Mouse (Mus musculus) heart, embryonic 13.5 days (tissue): Measurements from ENCODE around the gene Apobr. TPM values are rescaled to one million over a fixed set of nuclear protein-coding genes. Genes with fewer than 3 reads are reported as not detected.

ENCODE experiments used
- ATAC-seq: fragments of 200-750 bp; cut with Nextera tagmentation; 2 replicates; pipeline ENCODE4 v1.8.0; 2017; ENCODE audit warnings: moderate TSS enrichment; ENCODE audit not compliant: insufficient number of reproducible peaks, low FRiP score, low TSS enrichment; ENCODE audit errors: extremely low read depth
- H3K27ac ChIP-seq: fragments of 300-500 bp; sonication (generic); replicated peaks from 2 replicates; pipeline ENCODE4 v1.5.1; 2015; ENCODE audit warnings: moderate library complexity, mild to moderate bottlenecking, inconsistent platforms
- H3K27me3 ChIP-seq: fragments of 300-500 bp; sonication (generic); replicated peaks from 2 replicates; pipeline ENCODE4 v1.6.1; 2015; ENCODE audit warnings: mild to moderate bottlenecking, inconsistent platforms
- H3K36me3 ChIP-seq: fragments of 300-500 bp; sonication (generic); 2 replicates; pipeline ENCODE4 v1.6.1; 2015; ENCODE audit warnings: mild to moderate bottlenecking, inconsistent platforms
- H3K4me1 ChIP-seq: fragments of 300-500 bp; sonication (generic); 2 replicates; pipeline ENCODE4 v1.6.1; 2015; ENCODE audit warnings: inconsistent platforms
- H3K4me2 ChIP-seq: fragments of 300-500 bp; sonication (generic); 2 replicates; pipeline ENCODE4 v1.6.1; 2015; ENCODE audit warnings: inconsistent platforms, mild to moderate bottlenecking, moderate library complexity
- H3K4me3 ChIP-seq: fragments of 300-500 bp; sonication (generic); 2 replicates; pipeline ENCODE4 v1.5.1; 2015; ENCODE audit warnings: moderate library complexity, mild to moderate bottlenecking, inconsistent platforms
- H3K9ac ChIP-seq: fragments of 300-500 bp; sonication (generic); 2 replicates; pipeline ENCODE4 v1.6.1; 2015; ENCODE audit warnings: inconsistent platforms, mild to moderate bottlenecking, moderate library complexity
- H3K9me3 ChIP-seq: fragments of 300-500 bp; sonication (generic); 2 replicates; pipeline ENCODE4 v1.6.1; 2016; ENCODE audit warnings: inconsistent platforms
- WGBS: fragments of 180-500 bp; shearing (Covaris S2); methylation state at CpG from one replicate; pipeline ENCODE4 v1.1.7; 2015; ENCODE audit warnings: mixed read lengths; 5-methylcytosine and 5-hydroxymethylcytosine counted together
- polyA plus RNA-seq: library from polyadenylated mRNA; unstranded; fragments of >200 nt; fragmentation: Nextera tagmentation; extraction: Ambion mirVana; gene quantifications from 2 replicates; pipeline ENCODE4 v1.2.1, GENCODE M21; 2015

The Apobr gene
- polyA plus RNA-seq, 1 experiment from 2014 or later, result 0.33 TPM

DNA sequence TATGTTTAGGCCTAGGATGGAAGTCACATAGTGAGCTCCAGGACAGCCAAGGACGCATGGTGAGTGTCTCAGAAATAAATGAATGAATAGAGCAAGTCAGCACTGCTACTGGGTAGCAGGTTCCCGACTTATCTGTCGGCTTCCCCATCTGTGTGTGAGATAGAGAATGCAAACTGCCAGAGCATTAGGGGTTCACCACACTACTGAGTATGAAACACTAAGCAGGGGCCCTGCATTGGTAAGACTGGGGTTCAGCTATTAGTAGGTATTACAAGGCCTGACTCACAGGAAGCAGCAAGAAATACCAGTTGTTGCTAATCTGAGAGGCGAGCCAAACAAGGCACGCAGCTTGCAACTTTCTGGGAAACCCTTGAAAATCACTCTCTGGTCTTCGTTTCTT is 14.2 kb downstream of the Apobr start:
- no peak overlapping the region for H3K4me2 ChIP-seq
- WGBS, result 59% methylated on average over 6 of the region's 6 CpGs
- H3K9ac ChIP-seq, result no peak overlapping the region
- H3K9me3 ChIP-seq, result no peaks in the 10 kb centered on the region
- no peaks in the 10 kb centered on the region for H3K36me3 ChIP-seq
- H3K27me3 ChIP-seq, result peaks cover 22% of the 10 kb centered on the region; the same call in 1 of the 2 replicates
- H3K4me1 ChIP-seq, result no peaks in the 10 kb centered on the region
- H3K4me3 ChIP-seq, result no peak overlapping the region
- H3K27ac ChIP-seq, result no peak overlapping the region
- ATAC-seq, result no peak

- Histone ChIP-seq H3K9ac (no peak overlapping the region), H3K36me3 (no peaks in the 10 kb centered on the region), H3K4me3 (no peak overlapping the region), H3K4me2 (no peak overlapping the region), H3K27ac (no peak overlapping the region), H3K4me1 (no peaks in the 10 kb centered on the region), H3K27me3 (no peaks in the 10 kb centered on the region), H3K9me3 (no peaks in the 10 kb centered on the region)
- ATAC-seq, result no peak
- WGBS, result 49% methylated on average over 4 of the region's 5 CpGs
Measured at GRCm38 (mm10) chr7:126601896-126602295, 17.2 kb downstream of the Apobr start.

- Histone ChIP-seq H3K4me1 (no peaks in the 10 kb centered on the region), H3K4me3 (no peak overlapping the region), H3K27ac (no peak overlapping the region), H3K27me3 (no peaks in the 10 kb centered on the region), H3K4me2 (no peak overlapping the region), H3K36me3 (no peaks in the 10 kb centered on the region), H3K9ac (no peak overlapping the region), H3K9me3 (no peaks in the 10 kb centered on the region)
- 69% methylated on average over 3 of the region's 3 CpGs for WGBS
- ATAC-seq, result no peak
Measured at GRCm38 (mm10) chr7:126602650-126603049, 17.9 kb downstream of the Apobr start.

- Histone ChIP-seq H3K27ac (no peak overlapping the region), H3K9ac (no peak overlapping the region), H3K9me3 (no peaks in the 10 kb centered on the region), H3K36me3 (no peaks in the 10 kb centered on the region), H3K4me1 (no peaks in the 10 kb centered on the region), H3K4me3 (no peak overlapping the region), H3K4me2 (no peak overlapping the region), H3K27me3 (no peaks in the 10 kb centered on the region)
- 75% methylated on average over 5 of the region's 5 CpGs for WGBS
- ATAC-seq, result no peak
Measured at GRCm38 (mm10) chr7:126606611-126607010, 21.9 kb downstream of the Apobr start.

DNA sequence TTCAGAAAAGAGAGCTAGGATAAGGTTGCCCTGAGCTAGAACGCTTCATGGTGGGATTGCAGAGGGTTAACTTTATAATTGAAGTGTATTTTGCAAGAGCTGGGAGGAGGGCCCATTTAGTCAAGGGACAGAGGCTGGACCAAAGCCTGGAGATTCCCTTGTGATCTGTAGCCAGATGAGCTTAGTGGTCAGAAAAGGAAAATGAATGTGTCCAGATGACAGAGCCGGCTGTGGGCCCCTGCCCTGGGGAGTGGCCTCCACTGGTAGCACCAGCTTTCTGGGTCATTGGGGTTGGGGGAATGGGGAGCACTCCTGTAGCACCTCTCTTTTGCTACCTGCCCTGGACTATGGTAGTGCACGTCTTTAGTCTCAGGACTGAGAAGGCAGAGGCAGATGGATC is 22.3 kb downstream of the Apobr start:
- Histone ChIP-seq H3K4me3 (no peak overlapping the region), H3K9ac (no peak overlapping the region), H3K4me1 (no peaks in the 10 kb centered on the region), H3K36me3 (no peaks in the 10 kb centered on the region), H3K9me3 (no peaks in the 10 kb centered on the region), H3K27me3 (no peaks in the 10 kb centered on the region), H3K4me2 (no peak overlapping the region), H3K27ac (no peak overlapping the region)
- 83% methylated on average over 3 of the region's 3 CpGs for WGBS
- ATAC-seq, result no peak

GRCm38 (mm10) chr7:126607796-126608195 is 23.1 kb downstream of the Apobr start:
- Histone ChIP-seq H3K27ac (no peak overlapping the region), H3K36me3 (no peaks in the 10 kb centered on the region), H3K9me3 (no peaks in the 10 kb centered on the region), H3K27me3 (no peaks in the 10 kb centered on the region), H3K9ac (no peak overlapping the region), H3K4me2 (no peak overlapping the region), H3K4me1 (no peaks in the 10 kb centered on the region), H3K4me3 (no peak overlapping the region)
- no peak for ATAC-seq
- 75% methylated on average over 5 of the region's 5 CpGs for WGBS

- no peak overlapping the region for H3K9ac ChIP-seq
- no peaks in the 10 kb centered on the region for H3K36me3 ChIP-seq
- no peak overlapping the region for H3K4me3 ChIP-seq
- no peak overlapping the region for H3K27ac ChIP-seq
- no peak for ATAC-seq
- H3K9me3 ChIP-seq, result peaks cover 5% of the 10 kb centered on the region; the same call in 1 of the 2 replicates
- 61% methylated on average over 3 of the region's 3 CpGs for whole genome bisulfite sequencing
- H3K27me3 ChIP-seq, result no peaks in the 10 kb centered on the region
- no peak overlapping the region for H3K4me2 ChIP-seq
- H3K4me1 ChIP-seq, result no peaks in the 10 kb centered on the region
Measured at GRCm38 (mm10) chr7:126612736-126613135, 28.0 kb downstream of the Apobr start.

- no peaks in the 10 kb centered on the region for H3K27me3 ChIP-seq
- H3K4me2 ChIP-seq, result no peak overlapping the region
- H3K4me3 ChIP-seq, result no peak overlapping the region
- no peak overlapping the region for H3K9ac ChIP-seq
- no peaks in the 10 kb centered on the region for H3K36me3 ChIP-seq
- H3K4me1 ChIP-seq, result peaks cover 2% of the 10 kb centered on the region
- H3K9me3 ChIP-seq, result peaks cover 5% of the 10 kb centered on the region; the same call in 1 of the 2 replicates
- 60% methylated on average over 3 of the region's 3 CpGs for WGBS
- no peak overlapping the region for H3K27ac ChIP-seq
- ATAC-seq, result no peak
Measured at GRCm38 (mm10) chr7:126616707-126617106, 32.0 kb downstream of the Apobr start.

DNA sequence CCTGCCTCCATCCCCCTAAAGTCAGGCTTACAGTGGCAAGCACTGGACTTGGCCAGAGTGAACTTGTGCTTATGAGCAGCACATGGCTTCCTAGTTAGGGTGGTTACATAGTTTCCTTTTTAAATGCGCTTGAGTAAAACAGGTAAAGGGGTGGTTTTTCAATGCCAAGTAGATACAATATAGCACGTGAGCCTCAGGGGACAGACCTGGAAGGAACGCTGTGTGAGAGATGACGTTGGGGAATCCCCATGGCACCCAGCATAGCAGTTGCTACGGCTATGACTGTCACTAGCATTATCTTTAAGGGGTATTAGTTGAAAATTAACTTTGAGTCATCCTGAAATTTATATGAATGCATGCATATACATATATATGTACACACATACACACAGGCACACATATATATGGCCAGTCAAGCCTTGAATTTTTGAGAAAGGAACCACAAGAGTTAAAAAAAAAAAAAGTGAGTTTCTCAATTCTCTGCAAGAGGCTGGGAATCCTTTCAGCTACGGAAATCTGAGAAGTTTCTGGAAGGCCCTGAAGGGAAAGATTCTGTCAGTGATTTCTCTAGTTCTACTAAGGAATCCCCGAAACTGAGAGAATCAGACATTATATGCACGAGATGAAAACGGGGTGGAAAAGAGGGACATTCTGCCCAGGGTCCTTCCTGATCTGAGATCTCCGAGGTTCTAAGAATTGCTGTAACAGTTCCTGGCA is 35.0 kb downstream of the Apobr start:
- Histone ChIP-seq H3K27ac (no peak overlapping the region), H3K4me1 (peaks cover 10% of the 10 kb centered on the region), H3K9me3 (no peaks in the 10 kb centered on the region), H3K4me3 (no peak overlapping the region), H3K9ac (no peak overlapping the region), H3K36me3 (no peaks in the 10 kb centered on the region), H3K4me2 (no peak overlapping the region), H3K27me3 (0 out of 2 replicates have a peak, but pooled peaks cover 2% of the 10 kb centered on the region)
- no peak for ATAC-seq
- WGBS, result 70% methylated on average over 10 of the region's 10 CpGs

DNA sequence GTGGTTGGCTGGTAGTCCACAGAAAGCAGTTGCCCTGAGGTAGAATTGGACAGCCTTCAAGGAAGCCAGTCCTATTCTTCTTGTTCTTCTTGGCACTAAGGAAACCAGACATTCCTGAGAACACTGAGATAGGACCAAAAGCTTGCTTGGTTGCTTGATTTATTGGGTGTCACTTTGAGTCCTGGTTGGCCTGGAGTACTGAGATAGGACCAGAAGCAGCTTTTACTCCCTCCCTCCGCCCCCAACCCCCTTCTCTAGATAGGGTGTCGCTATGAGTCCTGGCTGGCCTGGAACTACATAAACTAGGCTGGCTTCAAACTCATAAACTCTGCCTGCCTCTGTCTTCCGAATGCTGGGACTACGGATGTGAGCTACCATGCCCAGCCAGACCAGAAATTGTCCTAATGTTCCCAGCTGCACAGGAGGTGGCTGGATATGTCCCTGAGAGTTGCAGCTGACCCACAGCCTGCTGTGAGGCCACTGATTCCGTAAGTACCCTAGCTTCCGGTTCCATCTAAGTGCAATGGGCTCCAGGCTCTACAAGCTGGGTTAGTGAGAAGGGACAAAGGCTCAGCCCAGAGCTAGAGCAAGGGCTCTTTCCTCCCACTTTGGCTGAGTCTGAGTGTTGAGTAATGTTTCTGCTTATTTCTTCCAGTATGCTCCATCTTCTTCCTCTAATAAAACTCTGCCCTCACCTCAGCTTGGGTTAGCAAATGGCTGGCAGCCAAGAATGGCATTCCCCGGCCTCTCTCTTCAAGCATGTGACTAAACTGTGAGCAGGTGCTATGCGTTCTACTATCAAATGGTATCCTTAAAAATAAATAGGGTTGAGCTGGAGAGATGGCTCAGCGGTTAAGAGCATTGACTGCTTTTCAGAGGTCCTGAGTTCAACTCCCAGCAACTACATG is 37.0 kb downstream of the Apobr start:
- 57% methylated on average over 9 of the region's 9 CpGs for WGBS
- Histone ChIP-seq H3K9me3 (no peaks in the 10 kb centered on the region), H3K36me3 (no peaks in the 10 kb centered on the region), H3K27ac (peak overlapping the region; percentile 41; the same call in 1 of the 2 replicates), H3K4me1 (peaks cover 25% of the 10 kb centered on the region), H3K4me3 (no peak overlapping the region), H3K27me3 (0 out of 2 replicates have a peak, but pooled peaks cover 3% of the 10 kb centered on the region), H3K4me2 (no peak overlapping the region), H3K9ac (no peak overlapping the region)
- ATAC-seq, result no peak

DNA sequence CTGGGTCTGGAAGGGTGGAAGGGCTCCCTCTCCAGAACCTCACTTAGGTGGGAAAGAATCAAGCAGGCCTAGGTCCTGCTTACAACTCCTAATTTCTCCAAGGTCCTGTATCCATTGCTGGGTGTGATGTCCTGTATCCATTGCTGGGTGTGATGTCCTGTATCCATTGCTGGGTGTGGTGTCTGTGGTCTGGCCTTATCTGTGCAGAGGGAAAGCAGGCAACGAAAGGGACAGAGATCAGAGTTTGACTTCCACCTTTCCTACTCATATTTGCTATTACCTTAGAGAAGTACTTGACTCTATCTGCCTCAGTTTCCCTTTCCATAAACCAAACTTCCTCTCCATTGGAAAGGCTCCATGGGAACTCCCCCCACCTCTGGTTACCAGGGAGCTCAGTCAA is 38.6 kb downstream of the Apobr start:
- Histone ChIP-seq H3K27me3 (0 out of 2 replicates have a peak, but pooled peaks cover 3% of the 10 kb centered on the region), H3K4me2 (no peak overlapping the region), H3K4me3 (no peak overlapping the region), H3K36me3 (no peaks in the 10 kb centered on the region), H3K9me3 (no peaks in the 10 kb centered on the region), H3K27ac (no peak overlapping the region), H3K4me1 (peaks cover 32% of the 10 kb centered on the region), H3K9ac (no peak overlapping the region)
- WGBS, result 61% methylated on average over 1 of the region's 1 CpGs
- ATAC-seq, result no peak
